9 mouse cellular contexts compared by ENCODE assay signal in the genomic region with DNA sequence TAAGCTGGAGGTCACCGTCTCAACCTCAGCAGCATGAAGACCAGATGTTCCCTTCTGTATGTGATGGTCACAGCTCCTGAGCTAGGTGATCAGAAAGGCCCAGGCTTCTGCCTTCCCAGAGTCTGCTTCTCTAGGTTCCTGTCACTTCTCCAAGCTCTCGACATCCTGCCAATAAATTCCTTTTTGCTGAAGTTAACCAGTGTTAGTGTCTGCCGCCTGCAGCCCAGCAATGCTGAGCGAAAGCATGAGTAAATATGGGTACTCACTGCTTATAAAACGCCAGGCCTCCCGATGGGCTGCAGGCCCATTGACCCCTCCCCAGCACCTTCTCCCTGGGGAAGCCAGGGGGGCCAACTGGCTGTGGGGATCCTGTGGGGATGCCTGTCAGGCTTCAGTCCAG.
DNase-seq lines count a peak whose midpoint lies in the region; ATAC-seq and TF ChIP-seq lines count a peak whose summit lies in the region.
"Had no signal": no experiment of that assay in that cellular context is flagged by ENCODE, and none has a peak within 500 bp of the region (broad histone marks: within the 10 kb centered on the region; RNA-seq: fewer than 3 reads in every experiment).

No protein-coding gene starts in this region.

- no peak overlapping the region for H3K9ac ChIP-seq in lung, embryonic 16.5 days (ENCODE audit: low read length)
- H3K9ac ChIP-seq in lung, postnatal 0 days (replicated peaks; ENCODE audit: low read depth): no peak overlapping the region
- H3K9ac ChIP-seq in embryonic facial prominence, embryonic 14.5 days (ENCODE audit: low read depth, low read length): no peak overlapping the region
- peak overlapping the region; percentile 60 for H3K9ac ChIP-seq in heart, embryonic 13.5 days
- no peak overlapping the region for H3K9ac ChIP-seq in stomach, embryonic 14.5 days (replicated peaks; ENCODE audit: low read depth, low read length)
- H3K9ac ChIP-seq: embryonic facial prominence, embryonic 12.5 days; neural tube, embryonic 12.5 days had no signal

- H3K27ac ChIP-seq in lung, embryonic 16.5 days (ENCODE audit: low read length): peak overlapping the region; percentile 90
- H3K27ac ChIP-seq in lung, postnatal 0 days (ENCODE audit: low read length): no peak overlapping the region
- peak overlapping the region; percentile 50 for H3K27ac ChIP-seq in embryonic facial prominence, embryonic 14.5 days (replicated peaks; ENCODE audit: low read depth, low read length)
- peak overlapping the region; percentile 66 for H3K27ac ChIP-seq in heart, embryonic 13.5 days (replicated peaks)
- peak overlapping the region; percentile 95 for H3K27ac ChIP-seq in stomach, embryonic 14.5 days (ENCODE audit: low read length)
- H3K27ac ChIP-seq: neural tube, embryonic 12.5 days had no signal

- no peak for ATAC-seq in lung, embryonic 16.5 days (ENCODE audit: low read depth)
- ATAC-seq in lung, postnatal 0 days: no peak
- ATAC-seq in embryonic facial prominence, embryonic 14.5 days (ENCODE audit: low read depth): no peak
- no peak for ATAC-seq in heart, embryonic 13.5 days (ENCODE audit: extremely low read depth, insufficient number of reproducible peaks, low FRiP score, low TSS enrichment)
- ATAC-seq in stomach, embryonic 14.5 days (ENCODE audit: insufficient number of reproducible peaks, insufficient read depth, low FRiP score, low read depth): no peak
- no peak for ATAC-seq in granulocyte monocyte progenitor cell, adult 5-6 weeks (replicated peaks; ENCODE audit: poor library complexity, severe bottlenecking)

- no peak overlapping the region for H3K4me2 ChIP-seq in lung, embryonic 16.5 days (ENCODE audit: low read depth, low read length)
- no peak overlapping the region for H3K4me2 ChIP-seq in lung, postnatal 0 days (replicated peaks; ENCODE audit: low read depth, low read length)
- H3K4me2 ChIP-seq in embryonic facial prominence, embryonic 14.5 days (ENCODE audit: low read depth, low read length): no peak overlapping the region
- H3K4me2 ChIP-seq in heart, embryonic 13.5 days: no peak overlapping the region
- no peak overlapping the region for H3K4me2 ChIP-seq in stomach, embryonic 14.5 days (replicated peaks; ENCODE audit: low read depth, low read length)
- H3K4me2 ChIP-seq: embryonic facial prominence, embryonic 12.5 days; neural tube, embryonic 12.5 days had no signal

- H3K9me3 ChIP-seq in lung, embryonic 16.5 days (ENCODE audit: control insufficient read depth, low read length): no peaks in the 10 kb centered on the region
- H3K9me3 ChIP-seq in lung, postnatal 0 days (ENCODE audit: low read length): no peaks in the 10 kb centered on the region
- no peaks in the 10 kb centered on the region for H3K9me3 ChIP-seq in embryonic facial prominence, embryonic 14.5 days (ENCODE audit: control insufficient read depth, low read length)
- H3K9me3 ChIP-seq in heart, embryonic 13.5 days: no peaks in the 10 kb centered on the region
- no peaks in the 10 kb centered on the region for H3K9me3 ChIP-seq in stomach, embryonic 14.5 days (ENCODE audit: control insufficient read depth, low read depth, low read length)
- H3K9me3 ChIP-seq: embryonic facial prominence, embryonic 12.5 days; neural tube, embryonic 12.5 days had no signal

- no peak for DNase-seq in lung, postnatal 0 days (ENCODE audit: low spot score)
- DNase-seq in embryonic facial prominence, embryonic 14.5 days (ENCODE audit: low spot score): peak; percentile 76
- DNase-seq in kidney, postnatal 25 days: no peak

- TF ChIP-seq EP300 in lung, postnatal 0 days (IDR thresholded peaks at IDR 0.05): no peak

- WGBS in lung, embryonic 16.5 days: 13% methylated on average over 6 of the region's 6 CpGs
- WGBS in lung, postnatal 0 days: 26% methylated on average over 6 of the region's 6 CpGs
- 33% methylated on average over 6 of the region's 6 CpGs for WGBS in embryonic facial prominence, embryonic 14.5 days
- 32% methylated on average over 6 of the region's 6 CpGs for WGBS in heart, embryonic 13.5 days
- WGBS in stomach, embryonic 14.5 days: 22% methylated on average over 6 of the region's 6 CpGs

- peaks cover 38% of the 10 kb centered on the region for H3K4me1 ChIP-seq in lung, embryonic 16.5 days (replicated peaks; ENCODE audit: control insufficient read depth, insufficient read depth, low read length)
- peaks cover 8% of the 10 kb centered on the region; the same call in 1 of the 2 replicates for H3K4me1 ChIP-seq in lung, postnatal 0 days (ENCODE audit: insufficient read depth, low read depth, low read length)
- H3K4me1 ChIP-seq in embryonic facial prominence, embryonic 14.5 days (ENCODE audit: control insufficient read depth, insufficient read depth, low read length): peaks cover 46% of the 10 kb centered on the region
- H3K4me1 ChIP-seq in heart, embryonic 13.5 days: peaks cover 63% of the 10 kb centered on the region
- H3K4me1 ChIP-seq in stomach, embryonic 14.5 days (ENCODE audit: control insufficient read depth, insufficient read depth, low read length): peaks cover 42% of the 10 kb centered on the region

- TF ChIP-seq CTCF in lung, postnatal 0 days (IDR thresholded peaks at IDR 0.05): no peak

- no peak overlapping the region for H3K4me3 ChIP-seq in lung, embryonic 16.5 days (ENCODE audit: low read length)
- H3K4me3 ChIP-seq in lung, postnatal 0 days (ENCODE audit: low read depth, low read length): no peak overlapping the region
- no peak overlapping the region for H3K4me3 ChIP-seq in embryonic facial prominence, embryonic 14.5 days (ENCODE audit: low read depth, low read length)
- no peak overlapping the region for H3K4me3 ChIP-seq in heart, embryonic 13.5 days
- H3K4me3 ChIP-seq in stomach, embryonic 14.5 days (ENCODE audit: low read depth, low read length): no peak overlapping the region
- H3K4me3 ChIP-seq: embryonic facial prominence, embryonic 12.5 days; neural tube, embryonic 12.5 days had no signal

- no peaks in the 10 kb centered on the region for H3K27me3 ChIP-seq in lung, embryonic 16.5 days (ENCODE audit: control insufficient read depth, insufficient read depth, low read depth, low read length)
- no peaks in the 10 kb centered on the region for H3K27me3 ChIP-seq in lung, postnatal 0 days (replicated peaks; ENCODE audit: insufficient read depth, low read length)
- H3K27me3 ChIP-seq in embryonic facial prominence, embryonic 14.5 days (replicated peaks; ENCODE audit: control insufficient read depth, insufficient read depth, low read length): no peaks in the 10 kb centered on the region
- no peaks in the 10 kb centered on the region for H3K27me3 ChIP-seq in heart, embryonic 13.5 days (replicated peaks)
- no peaks in the 10 kb centered on the region for H3K27me3 ChIP-seq in stomach, embryonic 14.5 days (ENCODE audit: control insufficient read depth, insufficient read depth, low read length)
- H3K27me3 ChIP-seq: embryonic facial prominence, embryonic 12.5 days; neural tube, embryonic 12.5 days had no signal

- H3K36me3 ChIP-seq in lung, embryonic 16.5 days (ENCODE audit: control insufficient read depth, insufficient read depth, low read length): no peaks in the 10 kb centered on the region
- H3K36me3 ChIP-seq in lung, postnatal 0 days (ENCODE audit: insufficient read depth, low read length): no peaks in the 10 kb centered on the region
- no peaks in the 10 kb centered on the region for H3K36me3 ChIP-seq in embryonic facial prominence, embryonic 14.5 days (ENCODE audit: control insufficient read depth, insufficient read depth, low read length)
- no peaks in the 10 kb centered on the region for H3K36me3 ChIP-seq in heart, embryonic 13.5 days
- no peaks in the 10 kb centered on the region for H3K36me3 ChIP-seq in stomach, embryonic 14.5 days (ENCODE audit: control insufficient read depth, insufficient read depth, low read length)
- H3K36me3 ChIP-seq: embryonic facial prominence, embryonic 12.5 days; neural tube, embryonic 12.5 days had no signal
